Mouse (Mus musculus) stomach, embryonic 16.5 days (tissue): ENCODE results near the gene Adamts13. TPM values are rescaled to one million over a fixed set of nuclear protein-coding genes. Genes with fewer than 3 reads are reported as not detected.

Experiments used
- ATAC-seq: fragments of 200-750 bp; cut with Nextera tagmentation; 2 replicates; pipeline ENCODE4 v1.8.0; 2017; ENCODE audit warnings: moderate number of reproducible peaks, moderate TSS enrichment; ENCODE audit not compliant: insufficient read depth, low FRiP score
- H3K27ac ChIP-seq: fragments of 300-500 bp; sonication (generic); 2 replicates; pipeline ENCODE4 v1.5.1; 2014; ENCODE audit warnings: low read length
- H3K27me3 ChIP-seq: fragments of 300-500 bp; sonication (generic); 2 replicates; pipeline ENCODE4 v1.6.1; 2014; ENCODE audit warnings: low read length, control low read depth, mixed read lengths; ENCODE audit not compliant: control insufficient read depth, insufficient read depth
- H3K36me3 ChIP-seq: fragments of 300-500 bp; sonication (generic); 2 replicates; pipeline ENCODE4 v1.6.1; 2014; ENCODE audit warnings: low read length; ENCODE audit not compliant: control insufficient read depth, insufficient read depth
- H3K4me1 ChIP-seq: fragments of 300-500 bp; sonication (generic); 2 replicates; pipeline ENCODE4 v1.6.1; 2014; ENCODE audit warnings: low read length, control low read depth, mixed read lengths; ENCODE audit not compliant: control insufficient read depth, insufficient read depth
- H3K4me2 ChIP-seq: fragments of 300-500 bp; sonication (generic); 2 replicates; pipeline ENCODE4 v1.6.1; 2014; ENCODE audit warnings: low read depth, low read length, mixed read lengths
- H3K4me3 ChIP-seq: fragments of 300-500 bp; sonication (generic); replicated peaks from 2 replicates; pipeline ENCODE4 v1.5.1; 2014; ENCODE audit warnings: mild to moderate bottlenecking, low read length
- H3K9ac ChIP-seq: fragments of 300-500 bp; sonication (generic); 2 replicates; pipeline ENCODE4 v1.6.1; 2014; ENCODE audit warnings: low read length
- H3K9me3 ChIP-seq: fragments of 300-500 bp; sonication (generic); replicated peaks from 2 replicates; pipeline ENCODE4 v1.6.1; 2016; ENCODE audit warnings: low read length, control low read depth; ENCODE audit not compliant: control insufficient read depth
- WGBS: fragments of 180-500 bp; shearing (Covaris S2); extraction: QIAGEN DNeasy Blood & Tissue Kit; methylation state at CpG from one replicate; pipeline ENCODE4 v1.1.7; 2014; 5-methylcytosine and 5-hydroxymethylcytosine counted together
- polyA plus RNA-seq: library from polyadenylated mRNA; unstranded; fragments of >200 nt; fragmentation: Nextera tagmentation; extraction: Ambion mirVana; gene quantifications from 2 replicates; pipeline ENCODE4 v1.2.1, GENCODE M21; 2015

The Adamts13 gene
- polyA plus RNA-seq, 1 experiment from 2014 or later = 0.21 TPM

GRCm38 (mm10) chr2:26997993-26998392 is 24.8 kb downstream of the Adamts13 start:
- no peaks in the 10 kb centered on the region for H3K27me3 ChIP-seq
- 81% methylated on average over 6 of the region's 7 CpGs for WGBS

GRCm38 (mm10) chr2:27006255-27006654 is 33.0 kb downstream of the Adamts13 start:
- 67% methylated on average over 4 of the region's 4 CpGs for WGBS
- Histone ChIP-seq H3K9me3 (no peaks in the 10 kb centered on the region), H3K27me3 (no peaks in the 10 kb centered on the region), H3K36me3 (no peaks in the 10 kb centered on the region), H3K4me1 (peaks cover 13% of the 10 kb centered on the region), H3K4me3 (no peak overlapping the region), H3K9ac (no peak overlapping the region), H3K27ac (no peak overlapping the region), H3K4me2 (no peak overlapping the region)
- no peak for ATAC-seq

More at GRCm38 (mm10) chr2:26997993-26998392, 24.8 kb downstream of the Adamts13 start:
- Histone ChIP-seq H3K9ac (no peak overlapping the region), H3K36me3 (no peaks in the 10 kb centered on the region), H3K4me2 (no peak overlapping the region), H3K4me1 (no peaks in the 10 kb centered on the region), H3K9me3 (no peaks in the 10 kb centered on the region), H3K4me3 (no peak overlapping the region), H3K27ac (no peak overlapping the region)
- no peak for ATAC-seq

GRCm38 (mm10) chr2:27007701-27008100 is 34.5 kb downstream of the Adamts13 start:
- Histone ChIP-seq H3K9me3 (no peaks in the 10 kb centered on the region), H3K4me1 (peaks cover 18% of the 10 kb centered on the region), H3K4me3 (no peak overlapping the region), H3K9ac (no peak overlapping the region), H3K27ac (no peak overlapping the region), H3K27me3 (no peaks in the 10 kb centered on the region), H3K36me3 (no peaks in the 10 kb centered on the region), H3K4me2 (no peak overlapping the region)
- ATAC-seq = no peak
- 68% methylated on average over 7 of the region's 7 CpGs for WGBS

- under 1% methylated on average over 43 of the region's 43 CpGs for WGBS
- H3K27me3 ChIP-seq = no peaks in the 10 kb centered on the region
- peaks cover 18% of the 10 kb centered on the region for H3K4me1 ChIP-seq
- H3K9ac ChIP-seq = peak within 1 kb of the TSS; percentile 96
- H3K4me3 ChIP-seq = peak within 1 kb of the TSS; percentile 88
- peak within 1 kb of the TSS; percentile 83 for H3K27ac ChIP-seq
- peaks cover 3% of the 10 kb centered on the region; the same call in 1 of the 2 replicates for H3K36me3 ChIP-seq
- ATAC-seq = peak; percentile 98
- peak within 1 kb of the TSS; percentile 91 for H3K4me2 ChIP-seq
- H3K9me3 ChIP-seq = no peaks in the 10 kb centered on the region
Measured at GRCm38 (mm10) chr2:27009714-27010244, 36.6 kb downstream of the Adamts13 start, which contains the start of gene Cacfd1. Gene Cacfd1 (plus strand): TSS chr2:27009926.

GRCm38 (mm10) chr2:27017802-27018201 is 44.6 kb downstream of the Adamts13 start:
- Histone ChIP-seq H3K4me1 (no peaks in the 10 kb centered on the region), H3K9ac (no peak overlapping the region), H3K4me3 (no peak overlapping the region), H3K36me3 (peaks cover 19% of the 10 kb centered on the region), H3K27me3 (no peaks in the 10 kb centered on the region), H3K9me3 (no peaks in the 10 kb centered on the region), H3K27ac (no peak overlapping the region), H3K4me2 (no peak overlapping the region)
- peak; percentile 56 for ATAC-seq
- 49% methylated on average over 5 of the region's 5 CpGs for WGBS

GRCm38 (mm10) chr2:27019530-27019929 is 46.3 kb downstream of the Adamts13 start:
- Histone ChIP-seq H3K9me3 (no peaks in the 10 kb centered on the region), H3K4me3 (no peak overlapping the region), H3K27me3 (no peaks in the 10 kb centered on the region), H3K4me2 (no peak overlapping the region), H3K4me1 (no peaks in the 10 kb centered on the region), H3K9ac (no peak overlapping the region), H3K27ac (no peak overlapping the region), H3K36me3 (peaks cover 17% of the 10 kb centered on the region)
- WGBS = 88% methylated on average over 2 of the region's 2 CpGs
- no peak for ATAC-seq

- no peak for ATAC-seq
- H3K4me1 ChIP-seq = no peaks in the 10 kb centered on the region
- 53% methylated on average over 1 of the region's 1 CpGs for WGBS
Measured at GRCm38 (mm10) chr2:27021103-27021502, 47.9 kb downstream of the Adamts13 start.

GRCm38 (mm10) chr2:27022612-27023011 is 49.4 kb downstream of the Adamts13 start:
- no peaks in the 10 kb centered on the region for H3K9me3 ChIP-seq
- H3K27me3 ChIP-seq = 0 out of 2 replicates have a peak, but pooled peaks cover 3% of the 10 kb centered on the region
- no peak overlapping the region for H3K9ac ChIP-seq
- H3K4me2 ChIP-seq = no peak overlapping the region
- WGBS = 78% methylated on average over 6 of the region's 6 CpGs
- H3K36me3 ChIP-seq = peaks cover 7% of the 10 kb centered on the region; the same call in 1 of the 2 replicates
- H3K4me3 ChIP-seq = no peak overlapping the region
- ATAC-seq = no peak
- H3K4me1 ChIP-seq = no peaks in the 10 kb centered on the region
- H3K27ac ChIP-seq = no peak overlapping the region

More at GRCm38 (mm10) chr2:27021103-27021502, 47.9 kb downstream of the Adamts13 start:
- Histone ChIP-seq H3K4me3 (no peak overlapping the region), H3K4me2 (no peak overlapping the region), H3K27me3 (no peaks in the 10 kb centered on the region), H3K9me3 (no peaks in the 10 kb centered on the region), H3K9ac (no peak overlapping the region), H3K36me3 (peaks cover 8% of the 10 kb centered on the region), H3K27ac (no peak overlapping the region)

- H3K4me1 ChIP-seq = peaks cover 5% of the 10 kb centered on the region; the same call in 1 of the 2 replicates
- WGBS = 78% methylated on average over 14 of the region's 14 CpGs
- H3K4me2 ChIP-seq = no peak overlapping the region
- no peak for ATAC-seq
- H3K9me3 ChIP-seq = no peaks in the 10 kb centered on the region
- no peak overlapping the region for H3K27ac ChIP-seq
- H3K27me3 ChIP-seq = 0 out of 2 replicates have a peak, but pooled peaks cover 3% of the 10 kb centered on the region
- no peaks in the 10 kb centered on the region for H3K36me3 ChIP-seq
- no peak overlapping the region for H3K9ac ChIP-seq
- H3K4me3 ChIP-seq = no peak overlapping the region
Measured at GRCm38 (mm10) chr2:27024136-27024535, 50.9 kb downstream of the Adamts13 start.
